Mouse (Mus musculus): Measurements from ENCODE around the gene Ramp1. TPM values are rescaled to one million over a fixed set of nuclear protein-coding genes. Genes with fewer than 3 reads are reported as not detected.

Ramp1 gene
- polyA plus RNA-seq, 1 experiment: 288 TPM

- H3K27me3 ChIP-seq (ENCODE audit: control insufficient read depth, insufficient read depth, low read length): no peaks in the 10 kb centered on the region
- WGBS: 89% methylated on average over 15 of the region's 15 CpGs
- H3K4me3 ChIP-seq (ENCODE audit: control insufficient read depth, insufficient read depth, low read length): no peak overlapping the region
- no peak for DNase-seq
- TF ChIP-seq CTCF (IDR thresholded peaks at IDR 0.05; ENCODE audit: borderline replicate concordance, control insufficient read depth, extremely low read depth, insufficient read depth, low read length, poor library complexity): no peak
- no peak for TF ChIP-seq POLR2A (IDR thresholded peaks at IDR 0.05; ENCODE audit: control insufficient read depth, extremely low read depth, insufficient read depth, low read length, poor library complexity)
- H3K36me3 ChIP-seq (ENCODE audit: control insufficient read depth, insufficient read depth, low read length): peaks cover 27% of the 10 kb centered on the region
- H3K4me1 ChIP-seq (replicated peaks; ENCODE audit: control insufficient read depth, insufficient read depth, low read length): peaks cover 14% of the 10 kb centered on the region
- no peak overlapping the region for H3K27ac ChIP-seq (ENCODE audit: control insufficient read depth, insufficient read depth, low read length)
Measured at GRCm38 (mm10) chr1:91227381-91228054, 47.9 kb downstream of the Ramp1 start.

DNA sequence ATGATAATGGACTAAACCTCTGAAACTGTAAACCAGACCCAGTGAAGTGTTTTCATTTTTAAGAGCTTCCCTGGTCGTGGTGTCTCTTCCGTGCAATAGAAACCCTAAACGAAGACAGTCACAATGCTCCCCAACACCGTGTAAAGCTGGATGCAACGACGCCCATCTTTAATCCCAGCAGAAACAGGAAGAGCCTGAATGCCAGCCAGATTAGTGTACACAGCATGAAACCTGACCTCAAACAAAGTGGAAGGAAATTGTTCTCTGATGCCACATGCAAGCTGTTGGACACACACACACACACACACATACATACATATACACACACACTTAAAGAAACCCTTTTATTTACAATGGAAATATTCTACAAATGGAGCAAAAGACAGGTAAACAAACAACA, 51.5 kb downstream of the Ramp1 start:
- TF ChIP-seq POLR2A (IDR thresholded peaks at IDR 0.05; ENCODE audit: control insufficient read depth, extremely low read depth, insufficient read depth, low read length, poor library complexity) (no peak), CTCF (IDR thresholded peaks at IDR 0.05; ENCODE audit: borderline replicate concordance, control insufficient read depth, extremely low read depth, insufficient read depth, low read length, poor library complexity) (no peak)
- Histone ChIP-seq H3K4me1 (replicated peaks; ENCODE audit: control insufficient read depth, insufficient read depth, low read length) (peaks cover 17% of the 10 kb centered on the region), H3K27ac (ENCODE audit: control insufficient read depth, insufficient read depth, low read length) (no peak overlapping the region), H3K27me3 (ENCODE audit: control insufficient read depth, insufficient read depth, low read length) (no peaks in the 10 kb centered on the region), H3K4me3 (ENCODE audit: control insufficient read depth, insufficient read depth, low read length) (no peak overlapping the region), H3K36me3 (ENCODE audit: control insufficient read depth, insufficient read depth, low read length) (no peaks in the 10 kb centered on the region)
- DNase-seq: no peak
- WGBS: 15% methylated on average over 6 of the region's 6 CpGs

- DNase-seq: no peak
- no peak for TF ChIP-seq CTCF (IDR thresholded peaks at IDR 0.05; ENCODE audit: borderline replicate concordance, control insufficient read depth, extremely low read depth, insufficient read depth, low read length, poor library complexity)
- no peak for TF ChIP-seq POLR2A (IDR thresholded peaks at IDR 0.05; ENCODE audit: control insufficient read depth, extremely low read depth, insufficient read depth, low read length, poor library complexity)
- Histone ChIP-seq H3K4me3 (ENCODE audit: control insufficient read depth, insufficient read depth, low read length) (no peak overlapping the region), H3K27ac (ENCODE audit: control insufficient read depth, insufficient read depth, low read length) (no peak overlapping the region), H3K27me3 (ENCODE audit: control insufficient read depth, insufficient read depth, low read length) (no peaks in the 10 kb centered on the region), H3K4me1 (replicated peaks; ENCODE audit: control insufficient read depth, insufficient read depth, low read length) (peaks cover 14% of the 10 kb centered on the region), H3K36me3 (ENCODE audit: control insufficient read depth, insufficient read depth, low read length) (no peaks in the 10 kb centered on the region)
- WGBS: 62% methylated on average over 5 of the region's 5 CpGs
Measured at GRCm38 (mm10) chr1:91231896-91232295, 52.3 kb downstream of the Ramp1 start.

- H3K27ac ChIP-seq (ENCODE audit: control insufficient read depth, insufficient read depth, low read length): no peak overlapping the region
- TF ChIP-seq POLR2A (IDR thresholded peaks at IDR 0.05; ENCODE audit: control insufficient read depth, extremely low read depth, insufficient read depth, low read length, poor library complexity) (no peak), CTCF (IDR thresholded peaks at IDR 0.05; ENCODE audit: borderline replicate concordance, control insufficient read depth, extremely low read depth, insufficient read depth, low read length, poor library complexity) (no peak)
- no peaks in the 10 kb centered on the region for H3K36me3 ChIP-seq (ENCODE audit: control insufficient read depth, insufficient read depth, low read length)
- peaks cover 5% of the 10 kb centered on the region for H3K4me1 ChIP-seq (replicated peaks; ENCODE audit: control insufficient read depth, insufficient read depth, low read length)
- DNase-seq: no peak
- H3K4me3 ChIP-seq (ENCODE audit: control insufficient read depth, insufficient read depth, low read length): no peak overlapping the region
- WGBS: 3% methylated on average over 5 of the region's 5 CpGs
- no peaks in the 10 kb centered on the region for H3K27me3 ChIP-seq (ENCODE audit: control insufficient read depth, insufficient read depth, low read length)
Measured at GRCm38 (mm10) chr1:91235395-91235794, 55.8 kb downstream of the Ramp1 start.

DNA sequence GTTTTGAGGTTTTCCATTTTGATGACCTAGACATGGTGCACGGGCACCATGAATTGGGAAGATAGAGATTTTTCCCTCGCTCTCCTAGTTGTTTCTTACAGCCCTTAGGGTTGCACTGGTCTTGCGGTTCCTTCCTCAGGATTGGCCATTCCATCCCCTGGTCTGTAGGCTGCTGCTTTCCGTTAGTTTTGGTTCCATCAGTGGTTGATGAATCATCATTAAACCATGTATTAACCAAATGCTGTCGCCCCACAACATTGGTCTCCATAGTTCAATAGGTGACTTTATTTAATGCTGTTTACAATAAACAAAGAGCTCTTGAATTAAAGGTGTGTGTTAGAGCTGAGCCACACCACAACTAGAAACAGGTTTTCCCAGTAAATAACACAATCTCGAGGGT, 58.1 kb downstream of the Ramp1 start:
- Histone ChIP-seq H3K36me3 (ENCODE audit: control insufficient read depth, insufficient read depth, low read length) (no peaks in the 10 kb centered on the region), H3K4me3 (ENCODE audit: control insufficient read depth, insufficient read depth, low read length) (no peak overlapping the region), H3K27ac (ENCODE audit: control insufficient read depth, insufficient read depth, low read length) (no peak overlapping the region), H3K4me1 (replicated peaks; ENCODE audit: control insufficient read depth, insufficient read depth, low read length) (peaks cover 13% of the 10 kb centered on the region), H3K27me3 (ENCODE audit: control insufficient read depth, insufficient read depth, low read length) (no peaks in the 10 kb centered on the region)
- no peak for TF ChIP-seq POLR2A (IDR thresholded peaks at IDR 0.05; ENCODE audit: control insufficient read depth, extremely low read depth, insufficient read depth, low read length, poor library complexity)
- TF ChIP-seq CTCF (IDR thresholded peaks at IDR 0.05; ENCODE audit: borderline replicate concordance, control insufficient read depth, extremely low read depth, insufficient read depth, low read length, poor library complexity): no peak
- no peak for DNase-seq
- 84% methylated on average over 6 of the region's 6 CpGs for WGBS

- no peaks in the 10 kb centered on the region for H3K27me3 ChIP-seq (ENCODE audit: control insufficient read depth, insufficient read depth, low read length)
- H3K4me3 ChIP-seq (ENCODE audit: control insufficient read depth, insufficient read depth, low read length): no peak overlapping the region
- TF ChIP-seq CTCF (IDR thresholded peaks at IDR 0.05; ENCODE audit: borderline replicate concordance, control insufficient read depth, extremely low read depth, insufficient read depth, low read length, poor library complexity) (peak; percentile 75; the same call in 1 of the 2 replicates), POLR2A (IDR thresholded peaks at IDR 0.05; ENCODE audit: control insufficient read depth, extremely low read depth, insufficient read depth, low read length, poor library complexity) (no peak)
- 6% methylated on average over 5 of the region's 5 CpGs for WGBS
- H3K27ac ChIP-seq (ENCODE audit: control insufficient read depth, insufficient read depth, low read length): no peak overlapping the region
- H3K36me3 ChIP-seq (ENCODE audit: control insufficient read depth, insufficient read depth, low read length): no peaks in the 10 kb centered on the region
- peaks cover 13% of the 10 kb centered on the region for H3K4me1 ChIP-seq (replicated peaks; ENCODE audit: control insufficient read depth, insufficient read depth, low read length)
- peak; percentile 75 for DNase-seq
Measured at GRCm38 (mm10) chr1:91239112-91239511, 59.5 kb downstream of the Ramp1 start.

All from thymus, adult 2 months (tissue).